Mouse (Mus musculus): Measurements from ENCODE around the gene Arpc5. TPM values are rescaled to one million over a fixed set of nuclear protein-coding genes. Genes with fewer than 3 reads are reported as not detected.

Gene Arpc5
- 188 and 197 TPM in 2 replicates for polyA plus RNA-seq (2016; fragmentation: Nextera tagmentation; extraction: Ambion mirVana)

- peak within 1 kb of the TSS; percentile 93 for H3K9ac ChIP-seq
- ATAC-seq: peak; percentile 98
- peaks cover 11% of the 10 kb centered on the region for H3K4me1 ChIP-seq
- WGBS (ENCODE audit: insufficient replicate concordance): 1% methylated on average over 86 of the region's 86 CpGs
- no peaks in the 10 kb centered on the region for H3K9me3 ChIP-seq (replicated peaks)
- H3K36me3 ChIP-seq: peaks cover 24% of the 10 kb centered on the region
- peak within 1 kb of the TSS; percentile 95 for H3K4me2 ChIP-seq
- peak within 1 kb of the TSS; percentile 83 for H3K27ac ChIP-seq
- H3K27me3 ChIP-seq (replicated peaks): peaks cover 27% of the 10 kb centered on the region
- peak within 1 kb of the TSS; percentile 79 for H3K4me3 ChIP-seq
Measured at GRCm38 (mm10) chr1:152766032-152766772, at the start of gene Arpc5, which contains the start of gene Rgl1. Gene Arpc5, plus strand, starts transcription at chr1:152766542. Gene Rgl1, minus strand, starts transcription at chr1:152766351.

- ATAC-seq: no peak
- 67% methylated on average over 1 of the region's 1 CpGs for WGBS (ENCODE audit: insufficient replicate concordance)
- Histone ChIP-seq H3K4me3 (no peak overlapping the region), H3K4me2 (no peak overlapping the region), H3K27ac (no peak overlapping the region), H3K9ac (no peak overlapping the region), H3K36me3 (no peaks in the 10 kb centered on the region), H3K4me1 (peaks cover 19% of the 10 kb centered on the region), H3K27me3 (replicated peaks) (no peaks in the 10 kb centered on the region), H3K9me3 (replicated peaks) (no peaks in the 10 kb centered on the region)
Measured at GRCm38 (mm10) chr1:152717329-152717728, 49.0 kb upstream of the Arpc5 start.

GRCm38 (mm10) chr1:152718200-152718599 is 48.1 kb upstream of the Arpc5 start:
- no peaks in the 10 kb centered on the region for H3K36me3 ChIP-seq
- no peaks in the 10 kb centered on the region for H3K27me3 ChIP-seq (replicated peaks)
- H3K4me3 ChIP-seq: no peak overlapping the region
- no peak overlapping the region for H3K9ac ChIP-seq
- ATAC-seq: no peak
- no peaks in the 10 kb centered on the region for H3K9me3 ChIP-seq (replicated peaks)
- 35% methylated on average over 6 of the region's 6 CpGs for WGBS (ENCODE audit: insufficient replicate concordance)
- H3K4me2 ChIP-seq: no peak overlapping the region
- H3K4me1 ChIP-seq: peaks cover 19% of the 10 kb centered on the region
- H3K27ac ChIP-seq: no peak overlapping the region

GRCm38 (mm10) chr1:152720969-152721368 is 45.4 kb upstream of the Arpc5 start:
- Histone ChIP-seq H3K27me3 (replicated peaks) (no peaks in the 10 kb centered on the region), H3K27ac (no peak overlapping the region), H3K4me1 (peaks cover 19% of the 10 kb centered on the region), H3K4me2 (no peak overlapping the region), H3K9ac (no peak overlapping the region), H3K36me3 (no peaks in the 10 kb centered on the region), H3K4me3 (no peak overlapping the region), H3K9me3 (replicated peaks) (no peaks in the 10 kb centered on the region)
- ATAC-seq: no peak
- 24% methylated on average over 4 of the region's 4 CpGs for WGBS (ENCODE audit: insufficient replicate concordance)

GRCm38 (mm10) chr1:152721535-152722198 is 44.7 kb upstream of the Arpc5 start:
- Histone ChIP-seq H3K27ac (no peak overlapping the region), H3K9ac (no peak overlapping the region), H3K4me1 (peaks cover 19% of the 10 kb centered on the region), H3K27me3 (replicated peaks) (no peaks in the 10 kb centered on the region), H3K4me2 (no peak overlapping the region), H3K4me3 (no peak overlapping the region), H3K36me3 (no peaks in the 10 kb centered on the region), H3K9me3 (replicated peaks) (no peaks in the 10 kb centered on the region)
- no peak for ATAC-seq
- WGBS (ENCODE audit: insufficient replicate concordance): 66% methylated on average over 11 of the region's 11 CpGs

GRCm38 (mm10) chr1:152724286-152724685 is 42.1 kb upstream of the Arpc5 start:
- no peak for ATAC-seq
- H3K36me3 ChIP-seq: no peaks in the 10 kb centered on the region
- peaks cover 18% of the 10 kb centered on the region for H3K4me1 ChIP-seq
- H3K27me3 ChIP-seq (replicated peaks): no peaks in the 10 kb centered on the region
- H3K27ac ChIP-seq: no peak overlapping the region
- no peak overlapping the region for H3K4me3 ChIP-seq
- no peak overlapping the region for H3K4me2 ChIP-seq
- H3K9me3 ChIP-seq (replicated peaks): no peaks in the 10 kb centered on the region
- H3K9ac ChIP-seq: no peak overlapping the region

GRCm38 (mm10) chr1:152726095-152726494 is 40.2 kb upstream of the Arpc5 start:
- Histone ChIP-seq H3K36me3 (no peaks in the 10 kb centered on the region), H3K4me3 (no peak overlapping the region), H3K9me3 (replicated peaks) (no peaks in the 10 kb centered on the region), H3K27me3 (replicated peaks) (peaks cover 3% of the 10 kb centered on the region; the same call in 1 of the 2 replicates), H3K27ac (no peak overlapping the region), H3K4me1 (peaks cover 12% of the 10 kb centered on the region), H3K4me2 (no peak overlapping the region), H3K9ac (no peak overlapping the region)
- no peak for ATAC-seq
- WGBS (ENCODE audit: insufficient replicate concordance): 55% methylated on average over 3 of the region's 3 CpGs

GRCm38 (mm10) chr1:152727604-152728236 is 38.6 kb upstream of the Arpc5 start:
- H3K27ac ChIP-seq: no peak overlapping the region
- H3K9me3 ChIP-seq (replicated peaks): no peaks in the 10 kb centered on the region
- H3K36me3 ChIP-seq: no peaks in the 10 kb centered on the region
- H3K27me3 ChIP-seq (replicated peaks): peaks cover 3% of the 10 kb centered on the region; the same call in 1 of the 2 replicates
- no peak for ATAC-seq
- H3K9ac ChIP-seq: no peak overlapping the region
- no peak overlapping the region for H3K4me2 ChIP-seq
- H3K4me1 ChIP-seq: peaks cover 3% of the 10 kb centered on the region; the same call in 1 of the 2 replicates
- no peak overlapping the region for H3K4me3 ChIP-seq
- WGBS (ENCODE audit: insufficient replicate concordance): 26% methylated on average over 4 of the region's 5 CpGs

GRCm38 (mm10) chr1:152738793-152739192 is 27.5 kb upstream of the Arpc5 start:
- Histone ChIP-seq H3K4me2 (no peak overlapping the region), H3K4me1 (no peaks in the 10 kb centered on the region), H3K9me3 (replicated peaks) (no peaks in the 10 kb centered on the region), H3K4me3 (no peak overlapping the region), H3K9ac (no peak overlapping the region), H3K27ac (no peak overlapping the region), H3K36me3 (no peaks in the 10 kb centered on the region), H3K27me3 (replicated peaks) (no peaks in the 10 kb centered on the region)
- no peak for ATAC-seq
- WGBS (ENCODE audit: insufficient replicate concordance): 79% methylated on average over 9 of the region's 9 CpGs

- Histone ChIP-seq H3K4me2 (no peak overlapping the region), H3K4me1 (no peaks in the 10 kb centered on the region), H3K9me3 (replicated peaks) (no peaks in the 10 kb centered on the region), H3K27ac (no peak overlapping the region), H3K9ac (no peak overlapping the region), H3K36me3 (no peaks in the 10 kb centered on the region), H3K27me3 (replicated peaks) (no peaks in the 10 kb centered on the region), H3K4me3 (no peak overlapping the region)
- 76% methylated on average over 11 of the region's 11 CpGs for WGBS (ENCODE audit: insufficient replicate concordance)
- no peak for ATAC-seq
Measured at GRCm38 (mm10) chr1:152739374-152739773, 27.0 kb upstream of the Arpc5 start.

- Histone ChIP-seq H3K9ac (no peak overlapping the region), H3K36me3 (no peaks in the 10 kb centered on the region), H3K27ac (no peak overlapping the region), H3K9me3 (replicated peaks) (no peaks in the 10 kb centered on the region), H3K4me3 (no peak overlapping the region), H3K4me2 (no peak overlapping the region), H3K4me1 (no peaks in the 10 kb centered on the region), H3K27me3 (replicated peaks) (no peaks in the 10 kb centered on the region)
- ATAC-seq: no peak
- 65% methylated on average over 15 of the region's 15 CpGs for WGBS (ENCODE audit: insufficient replicate concordance)
Measured at GRCm38 (mm10) chr1:152743095-152743826, 23.1 kb upstream of the Arpc5 start.
